Mouse (Mus musculus) layer of hippocampus, postnatal 10 days (tissue): Measurements from ENCODE around the gene Tmem159. TPM values are rescaled to one million over a fixed set of nuclear protein-coding genes. Genes with fewer than 3 reads are reported as not detected.

Source experiments
- DNase-seq, 2 experiments: peaks; one replicate each; pipeline ENCODE4 v3.0.0; 2021; ENCODE audit warnings: low spot score in 2 of 2
- total RNA-seq, 2 experiments: library from RNA; stranded (reverse); gene quantifications; 2 replicates each; pipeline ENCODE4 v1.2.3; 2021

Gene Tmem159
- total RNA-seq, 2 experiments from 2014 or later, result 16.8 to 17.4 TPM

DNA sequence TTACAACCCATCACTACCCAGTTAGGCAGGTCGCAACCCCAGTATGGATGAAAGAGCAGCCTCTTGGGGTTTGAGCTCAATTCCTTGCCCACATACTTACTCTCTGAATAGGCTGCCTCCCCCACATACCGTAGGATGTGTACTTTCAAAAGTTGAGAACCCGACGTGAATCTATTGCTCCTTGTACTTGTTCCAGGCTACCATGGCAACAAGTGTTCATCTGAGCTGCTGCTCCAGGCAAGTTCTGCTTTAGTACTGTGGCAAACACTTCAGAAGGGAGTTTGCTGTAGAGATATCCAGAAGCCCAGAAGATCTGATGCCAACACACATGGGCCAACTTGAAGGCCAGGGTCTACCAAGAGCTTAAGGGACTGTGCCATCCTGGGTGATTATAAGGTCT is 26.8 kb downstream of the Tmem159 start:
- DNase-seq, result no peak

DNA sequence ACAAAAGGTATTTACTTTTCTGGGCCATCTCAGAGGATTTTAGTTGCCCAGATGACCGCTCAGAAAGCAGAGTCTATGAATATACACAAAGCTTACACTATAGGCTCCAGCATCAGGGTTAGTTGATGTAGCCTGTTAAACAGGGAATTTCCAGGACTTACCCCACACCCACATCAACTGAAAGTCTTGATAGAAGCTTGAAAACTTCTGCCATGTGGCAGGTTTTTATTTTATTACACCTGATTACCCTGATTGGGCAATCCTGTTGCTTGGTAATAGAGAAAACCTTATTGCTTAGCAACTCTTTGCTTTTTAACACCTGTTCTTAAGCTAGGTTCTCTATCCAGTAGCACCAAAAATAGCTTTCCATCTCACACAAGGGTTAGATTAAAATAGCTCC is 40.6 kb downstream of the Tmem159 start:
- DNase-seq, result no peak

DNA sequence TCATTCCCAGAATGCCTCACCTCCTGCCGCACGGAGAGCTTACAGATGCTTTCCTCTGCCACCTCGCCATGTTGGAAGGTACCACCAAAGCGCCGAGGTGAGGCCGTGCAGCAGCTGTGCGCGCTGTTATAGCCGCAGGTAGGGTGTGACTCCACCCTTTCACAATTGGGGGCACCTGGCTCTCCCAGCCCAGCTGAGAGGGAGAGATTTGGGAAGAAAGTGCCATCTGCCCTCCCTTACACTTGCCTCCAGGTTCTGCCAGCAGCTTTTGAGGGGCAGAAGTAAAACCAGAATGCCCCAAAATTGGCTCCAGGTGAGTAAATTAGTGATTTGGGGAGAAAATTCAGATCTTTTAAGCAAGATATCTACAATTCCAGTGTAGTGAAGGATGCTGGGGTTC is 43.0 kb downstream of the Tmem159 start, which contains the start of gene Zp2:
Zp2 (minus strand) TSS at position 101 of the 400 bp plus-strand sequence.
- DNase-seq, result no peak

DNA sequence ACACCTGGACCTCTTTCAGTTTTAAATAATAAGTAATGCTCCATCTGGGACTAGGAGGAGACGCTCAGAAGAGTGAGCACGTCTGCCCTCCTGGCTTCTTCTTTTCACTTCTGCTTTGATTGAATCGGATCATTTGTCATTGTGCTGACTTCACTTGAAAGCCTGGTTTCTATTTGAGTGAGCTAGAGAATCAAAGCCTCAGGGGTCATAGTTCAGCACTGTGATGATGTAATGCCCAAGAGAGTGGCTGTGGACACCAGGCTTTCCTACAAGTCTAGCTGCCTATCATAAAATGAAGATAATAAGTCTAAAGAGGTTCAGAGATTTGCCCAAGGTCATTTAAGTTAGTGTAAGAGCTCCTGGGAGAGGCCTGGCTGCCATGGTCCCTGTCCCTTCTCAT is 48.1 kb downstream of the Tmem159 start:
- DNase-seq, result no peak

DNA sequence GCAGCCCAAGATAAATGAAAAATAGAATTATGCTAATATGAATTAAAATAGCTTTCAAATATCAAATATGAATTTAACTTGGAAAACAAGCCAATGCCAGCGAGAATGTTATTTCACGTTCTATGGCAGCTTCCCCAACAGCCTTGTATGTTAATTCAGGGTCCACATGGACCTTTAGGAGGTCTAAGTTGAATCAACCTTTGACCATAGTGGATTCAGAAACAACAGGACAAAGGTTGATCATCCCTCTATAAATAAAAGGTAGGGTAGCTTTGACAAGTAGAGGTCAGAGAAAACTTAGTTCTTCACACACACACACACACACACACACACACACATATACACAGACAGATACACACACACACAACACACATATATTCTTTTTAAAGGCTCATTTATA is 48.7 kb downstream of the Tmem159 start:
- no peak for DNase-seq

DNA sequence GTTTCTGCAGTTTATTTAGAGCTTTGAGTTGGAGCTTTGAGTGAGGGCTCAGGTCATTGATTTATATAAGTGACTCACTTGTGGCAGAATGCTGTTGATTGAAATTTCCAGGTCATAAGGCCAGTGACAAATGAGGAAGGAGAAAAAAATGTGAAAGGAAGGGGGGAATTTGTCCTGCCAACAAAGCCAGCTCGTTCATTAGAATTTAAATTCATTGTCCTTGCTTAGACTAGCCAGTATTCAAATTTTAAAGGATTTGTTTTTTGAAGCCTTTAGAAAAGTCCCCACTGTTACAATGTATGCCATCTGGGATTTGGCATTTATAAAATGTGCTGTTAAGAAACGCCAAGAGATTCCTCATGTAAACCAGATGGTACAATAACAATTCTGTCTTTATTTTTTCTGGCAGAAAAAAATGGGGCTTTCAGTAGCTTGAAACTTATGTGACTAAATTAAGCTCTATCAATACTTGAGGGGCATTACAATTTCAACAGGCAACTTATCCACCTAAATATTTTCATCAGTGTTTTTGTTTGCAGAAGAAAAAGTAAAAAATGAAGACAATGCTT is 54.8 kb downstream of the Tmem159 start:
- DNase-seq, result no peak

DNA sequence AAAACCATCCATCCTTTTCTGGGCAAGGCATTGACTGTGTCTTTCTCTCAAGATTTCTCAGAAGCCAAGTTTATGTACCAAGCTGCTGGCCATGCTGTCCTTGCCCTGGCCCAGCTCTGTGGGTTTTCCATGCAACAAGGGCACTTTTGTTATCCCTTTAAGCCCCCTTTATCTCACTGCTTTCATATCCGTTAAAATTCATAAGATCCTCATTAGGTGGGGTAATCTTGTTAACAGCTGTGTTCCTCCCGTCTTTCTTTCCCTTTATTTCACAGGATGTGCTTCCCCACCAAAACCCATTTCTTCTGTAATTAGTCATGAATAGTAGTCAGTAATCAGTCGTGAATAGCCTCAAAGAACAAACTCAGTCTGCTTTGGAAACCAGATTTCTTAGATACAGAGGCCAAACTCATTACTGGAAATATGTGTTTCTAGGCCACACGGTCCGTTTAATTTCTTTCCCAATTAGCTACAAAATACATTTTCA is 55.5 kb downstream of the Tmem159 start:
- no peak for DNase-seq

DNA sequence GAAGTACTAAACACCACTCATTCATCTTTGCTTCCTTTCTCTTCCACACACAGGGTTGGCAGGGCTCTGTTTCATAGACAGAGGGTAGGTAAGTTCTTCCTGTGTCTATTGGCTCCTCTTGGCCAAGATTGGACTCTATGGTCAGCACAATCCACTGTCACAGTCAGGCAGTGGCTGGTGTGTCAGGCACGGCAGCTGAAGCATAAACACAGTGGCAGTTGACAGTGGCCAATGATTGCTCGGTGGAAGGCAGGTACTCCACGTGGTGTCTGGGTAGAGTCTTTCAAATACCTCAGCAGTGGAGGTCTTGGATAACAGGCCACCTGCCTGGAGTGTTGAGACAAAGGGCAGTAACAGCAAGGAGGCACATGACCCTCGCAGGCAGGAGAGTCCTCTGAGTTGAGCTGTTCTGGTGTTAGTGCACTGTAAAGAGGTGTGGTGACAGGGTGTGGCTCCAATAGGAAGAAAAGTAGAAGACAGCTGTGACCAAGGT is 56.0 kb downstream of the Tmem159 start:
- no peak for DNase-seq

DNA sequence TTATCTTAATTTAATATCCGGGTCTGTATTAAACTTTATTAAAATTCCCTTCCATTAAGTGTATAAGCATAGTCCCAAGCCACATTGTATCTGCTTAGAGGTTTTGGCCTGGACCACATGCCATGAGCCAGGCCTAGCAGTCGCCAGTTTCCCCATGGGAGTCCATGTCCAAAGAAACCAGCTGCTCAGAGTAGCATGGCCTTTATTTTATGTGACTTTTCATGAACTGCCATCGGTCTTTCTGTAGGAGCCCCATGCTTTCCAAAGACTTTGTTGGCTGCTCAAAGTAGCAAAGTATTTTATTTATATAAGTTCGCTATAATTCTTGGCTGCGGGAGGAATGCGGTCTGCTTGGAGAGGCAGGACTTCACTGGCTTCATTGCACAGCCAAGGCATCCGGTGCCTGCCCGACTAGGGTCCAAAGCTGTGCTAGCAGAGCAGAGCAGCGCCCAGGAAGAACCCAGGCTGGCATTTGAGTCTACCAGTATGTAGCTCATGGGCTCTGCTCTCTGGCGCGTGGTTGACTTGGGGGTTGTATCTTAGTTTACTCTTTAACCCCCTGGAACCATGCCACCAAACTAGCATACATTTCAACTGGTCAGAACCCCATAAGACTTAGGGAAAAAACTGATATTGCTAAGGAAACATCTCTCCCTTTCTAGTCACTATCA is 61.6 kb downstream of the Tmem159 start:
- no peak for DNase-seq

Other genes with a start within 250 kb of the Tmem159 start
- gene Lyrm1, start 206.5 kb upstream of the Tmem159 start, total RNA-seq, result 1 to 10 TPM; 7.3 to 8.9 TPM
- gene Dcun1d3, start 206.1 kb upstream of the Tmem159 start, total RNA-seq, result 10 to 100 TPM; 23.3 to 24.0 TPM
- under 1 TPM; 0.37 to 0.42 TPM for gene Dnah3, start 7.1 kb upstream of the Tmem159 start, total RNA-seq
- gene Zp2, start 42.9 kb downstream of the Tmem159 start, total RNA-seq, result under 1 TPM; 0.36 to 0.73 TPM
- gene Anks4b, start 71.5 kb downstream of the Tmem159 start, total RNA-seq, result under 1 TPM; 0.40 to 0.82 TPM
- 100 to 1,000 TPM; 629 to 700 TPM for gene Crym, start 99.8 kb downstream of the Tmem159 start, total RNA-seq
- not detected for gene Abca14, start 101.6 kb downstream of the Tmem159 start, total RNA-seq
- under 1 TPM in 1 of 2 experiments, not detected in 1; 0.25 TPM for gene Abca15, start 226.3 kb downstream of the Tmem159 start, total RNA-seq